ENCODE assay signal across 16 mouse cellular contexts in genomic region chr3:153405643-153406042, GRCm38 (mm10).
"Had no signal": no experiment of that assay in that cellular context is flagged by ENCODE, and none has a peak within 500 bp of the region (broad histone marks: within the 10 kb centered on the region; RNA-seq: fewer than 3 reads in every experiment).

No protein-coding gene starts in this region.

- H3K4me1 ChIP-seq: limb, embryonic 12.5 days; liver, embryonic 13.5 days; lung, embryonic 15.5 days; megakaryocyte, embryonic 14.5 days; neural tube, embryonic 12.5 days had no signal

- H3K4me2 ChIP-seq: kidney, embryonic 15.5 days; limb, embryonic 12.5 days; liver, embryonic 13.5 days; lung, embryonic 15.5 days; neural tube, embryonic 12.5 days had no signal

- H3K4me3 ChIP-seq: kidney, embryonic 15.5 days; limb, embryonic 12.5 days; liver, embryonic 13.5 days; lung, embryonic 15.5 days; megakaryocyte, embryonic 14.5 days; neural tube, embryonic 12.5 days had no signal

- H3K36me3 ChIP-seq: kidney, embryonic 15.5 days; limb, embryonic 12.5 days; liver, embryonic 13.5 days; lung, embryonic 15.5 days; neural tube, embryonic 12.5 days had no signal

- H3K9me3 ChIP-seq: kidney, embryonic 15.5 days; limb, embryonic 12.5 days; liver, embryonic 13.5 days; lung, embryonic 15.5 days; megakaryocyte, embryonic 14.5 days; neural tube, embryonic 12.5 days had no signal

- DNase-seq: kidney, adult 2 months; kidney, postnatal 14 days; layer of hippocampus, adult 9-11 months; layer of hippocampus, postnatal 36 days; liver; liver, embryonic 13.5 days; liver, postnatal 0 days; lung, postnatal 14 days; thymus, postnatal 4 days had no signal

- H3K27me3 ChIP-seq: kidney, embryonic 15.5 days; limb, embryonic 12.5 days; liver, embryonic 13.5 days; lung, embryonic 15.5 days; megakaryocyte, embryonic 14.5 days; neural tube, embryonic 12.5 days had no signal

- H3K27ac ChIP-seq: kidney, embryonic 15.5 days; limb, embryonic 12.5 days; liver, embryonic 13.5 days; lung, embryonic 15.5 days; macrophage; neural tube, embryonic 12.5 days; stomach, postnatal 0 days had no signal

- H3K9ac ChIP-seq: kidney, embryonic 15.5 days; limb, embryonic 12.5 days; liver, embryonic 13.5 days; liver, postnatal 0 days; lung, embryonic 15.5 days; neural tube, embryonic 12.5 days had no signal
